Mouse (Mus musculus): ENCODE results near the gene Vat1l. TPM values are rescaled to one million over a fixed set of nuclear protein-coding genes. Genes with fewer than 3 reads are reported as not detected.

Gene Vat1l
- total and polyA plus RNA-seq, 3 experiments: not detected

DNA sequence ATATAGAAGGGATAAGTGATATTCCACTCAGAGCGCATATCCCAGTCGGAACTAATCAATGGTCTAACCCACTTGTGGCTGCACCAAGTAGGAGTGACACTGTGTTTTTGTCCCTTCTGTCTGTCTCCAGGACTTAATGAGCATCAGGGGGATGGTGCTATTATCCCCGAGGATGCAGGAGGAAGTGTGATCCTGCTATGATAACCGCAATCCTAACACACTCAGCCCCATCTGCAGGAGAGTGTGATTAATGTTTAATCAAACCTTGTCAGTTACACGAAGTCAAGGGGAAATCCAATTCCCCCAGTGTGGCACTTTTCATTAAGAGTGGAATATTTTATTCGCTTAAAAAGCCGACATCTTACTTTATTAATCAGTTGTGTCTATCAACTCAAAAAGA, 196.3 kb downstream of the Vat1l start:
- Histone ChIP-seq H3K9ac (ENCODE audit: control insufficient read depth, low read depth, low read length, poor library complexity, severe bottlenecking) (no peak overlapping the region), H3K4me1 (ENCODE audit: control insufficient read depth in 1 of 2, insufficient read depth in 2 of 2, low read length in 2 of 2) (no peaks in the 10 kb centered on the region), H3K27ac (ENCODE audit: control insufficient read depth, low read depth, low read length) (no peak overlapping the region), H3K27me3 (ENCODE audit: control insufficient read depth in 1 of 2, insufficient read depth in 2 of 2, low read length in 2 of 2) (no peaks in the 10 kb centered on the region), H3K9me3 (replicated peaks; ENCODE audit: insufficient read depth, low read length) (no peaks in the 10 kb centered on the region), H3K79me2 (ENCODE audit: control insufficient read depth, insufficient read depth, low read length, poor library complexity) (no peaks in the 10 kb centered on the region), H3K4me3 (ENCODE audit: control insufficient read depth in 1 of 2, insufficient read depth in 1 of 2, low read depth in 2 of 2, low read length in 2 of 2) (no peak overlapping the region), H3K36me3 (ENCODE audit: control insufficient read depth in 1 of 2, insufficient read depth in 2 of 2, low read length in 2 of 2) (no peaks in the 10 kb centered on the region)
- TF ChIP-seq POLR2A (IDR thresholded peaks at IDR 0.05; ENCODE audit: control insufficient read depth in 1 of 2, insufficient read depth in 1 of 2, low read depth in 1 of 2, low read length in 2 of 2, poor library complexity in 1 of 2): no peak
- no peak for TF ChIP-seq ZKSCAN1 (IDR thresholded peaks at IDR 0.05; ENCODE audit: low read depth, low read length)
- TF ChIP-seq ZMIZ1 (IDR thresholded peaks at IDR 0.05; ENCODE audit: low read depth, low read length): no peak
- no peak for TF ChIP-seq HCFC1 (IDR thresholded peaks at IDR 0.05; ENCODE audit: low read depth, low read length)
- TF ChIP-seq EP300 (IDR thresholded peaks at IDR 0.05; ENCODE audit: low read depth in 1 of 2, low read length in 2 of 2): no peak
- TF ChIP-seq MEF2A (IDR thresholded peaks at IDR 0.05; ENCODE audit: extremely low read depth, insufficient replicate concordance, low read depth, low read length, poor library complexity, severe bottlenecking): no peak
- no peak for TF ChIP-seq GABPA (IDR thresholded peaks at IDR 0.05; ENCODE audit: low read depth, low read length)
- no peak for TF ChIP-seq ETS1 (IDR thresholded peaks at IDR 0.05; ENCODE audit: low read depth, low read length)
- no peak for TF ChIP-seq MYB (IDR thresholded peaks at IDR 0.05; ENCODE audit: low read depth, low read length)
- TF ChIP-seq KAT2A (conservative IDR thresholded peaks at IDR 0.05; ENCODE audit: low read depth, low read length): no peak
- TF ChIP-seq TAL1 (IDR thresholded peaks at IDR 0.05; ENCODE audit: low read length): no peak
- TF ChIP-seq UBTF (IDR thresholded peaks at IDR 0.05; ENCODE audit: borderline replicate concordance, insufficient read depth, low read depth, low read length): no peak
- TF ChIP-seq NRF1 (IDR thresholded peaks at IDR 0.05; ENCODE audit: insufficient read depth, low read depth, low read length, poor library complexity, severe bottlenecking): no peak
- no peak for TF ChIP-seq ZNF384 (IDR thresholded peaks at IDR 0.05; ENCODE audit: low read depth, low read length)
- TF ChIP-seq POLR2AphosphoS5 (IDR thresholded peaks at IDR 0.05; ENCODE audit: borderline replicate concordance, low read depth, low read length): no peak
- no peak for TF ChIP-seq CTCF (IDR thresholded peaks at IDR 0.05 in 2 of 3, conservative IDR thresholded peaks at IDR 0.05 in 1 of 3; ENCODE audit: control insufficient read depth in 1 of 3, insufficient read depth in 1 of 3, low read depth in 2 of 3, low read length in 3 of 3, poor library complexity in 1 of 3, severe bottlenecking in 1 of 3)
- DNase-seq (ENCODE audit: low read depth, low spot score): no peak

DNA sequence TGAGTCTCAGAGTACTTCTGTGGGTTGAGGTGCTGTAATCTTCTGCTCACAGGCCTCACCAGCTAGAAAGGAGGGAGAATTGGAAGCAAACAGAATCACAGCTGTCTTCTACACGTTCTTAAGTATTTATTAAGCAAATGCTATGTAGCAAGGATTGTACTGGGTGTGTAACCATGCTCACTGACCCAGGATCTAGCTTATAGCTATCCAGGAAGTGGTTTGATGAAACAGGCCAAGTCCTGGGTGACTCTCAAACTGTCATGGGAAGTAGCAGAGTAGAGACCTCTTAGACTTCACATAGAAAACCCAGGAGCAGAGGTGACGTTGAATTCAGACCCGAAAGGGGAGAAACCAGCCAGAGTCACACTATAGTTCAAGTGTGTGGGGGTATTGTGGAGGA, 206.0 kb downstream of the Vat1l start:
- Histone ChIP-seq H3K4me1 (ENCODE audit: control insufficient read depth in 1 of 2, insufficient read depth in 2 of 2, low read length in 2 of 2) (no peaks in the 10 kb centered on the region), H3K36me3 (ENCODE audit: control insufficient read depth in 1 of 2, insufficient read depth in 2 of 2, low read length in 2 of 2) (no peaks in the 10 kb centered on the region), H3K9me3 (replicated peaks; ENCODE audit: insufficient read depth, low read length) (no peaks in the 10 kb centered on the region), H3K27ac (ENCODE audit: control insufficient read depth, low read depth, low read length) (no peak overlapping the region), H3K4me3 (ENCODE audit: control insufficient read depth in 1 of 2, insufficient read depth in 1 of 2, low read depth in 2 of 2, low read length in 2 of 2) (no peak overlapping the region), H3K9ac (ENCODE audit: control insufficient read depth, low read depth, low read length, poor library complexity, severe bottlenecking) (no peak overlapping the region), H3K79me2 (ENCODE audit: control insufficient read depth, insufficient read depth, low read length, poor library complexity) (no peaks in the 10 kb centered on the region), H3K27me3 (ENCODE audit: control insufficient read depth in 1 of 2, insufficient read depth in 2 of 2, low read length in 2 of 2) (no peaks in the 10 kb centered on the region)
- no peak for DNase-seq (ENCODE audit: low read depth, low spot score)
- TF ChIP-seq CTCF (IDR thresholded peaks at IDR 0.05 in 2 of 3, conservative IDR thresholded peaks at IDR 0.05 in 1 of 3; ENCODE audit: control insufficient read depth in 1 of 3, insufficient read depth in 1 of 3, low read depth in 2 of 3, low read length in 3 of 3, poor library complexity in 1 of 3, severe bottlenecking in 1 of 3) (no peak), GABPA (IDR thresholded peaks at IDR 0.05; ENCODE audit: low read depth, low read length) (no peak), MYC (IDR thresholded peaks at IDR 0.05; ENCODE audit: low read depth, low read length) (no peak), POLR2A (IDR thresholded peaks at IDR 0.05; ENCODE audit: control insufficient read depth in 1 of 2, insufficient read depth in 1 of 2, low read depth in 1 of 2, low read length in 2 of 2, poor library complexity in 1 of 2) (no peak), HCFC1 (IDR thresholded peaks at IDR 0.05; ENCODE audit: low read depth, low read length) (no peak), ELF1 (IDR thresholded peaks at IDR 0.05; ENCODE audit: low read depth, low read length) (no peak), ZKSCAN1 (IDR thresholded peaks at IDR 0.05; ENCODE audit: low read depth, low read length) (no peak), RAD21 (IDR thresholded peaks at IDR 0.05; ENCODE audit: low read depth, low read length) (no peak), E2F4 (IDR thresholded peaks at IDR 0.05; ENCODE audit: borderline replicate concordance, low read depth, low read length) (no peak)
